Mouse (Mus musculus) retina, embryonic 14.5 days (tissue): ENCODE measurements at regions not wholly inside any gene's neighbourhood (a gene's known extent, or its start where the extent isn't known, plus 50 kb on each side); places are given as distances from the start of the nearest gene placed in this dataset.

Experiments
- DNase-seq: peaks from one replicate; pipeline ENCODE4 v3.0.0-alpha.2; 2015; ENCODE audit warnings: low spot score

GRCm38 (mm10) chr6:76202801-76203200 is 294.8 kb downstream of the Gm9008 start:
- peak; percentile 44 for DNase-seq
